Mouse (Mus musculus) left cerebral cortex, adult 2 months (tissue): ENCODE results near the gene Cd200r3. TPM values are rescaled to one million over a fixed set of nuclear protein-coding genes. Genes with fewer than 3 reads are reported as not detected.

ENCODE experiments used
- DNase-seq, 2 experiments: peaks; one replicate each; pipeline ENCODE4 v3.0.0; 2021 to 2022; ENCODE audit warnings: low spot score in 2 of 2, mixed read lengths in 1 of 2; ENCODE audit errors: extremely low spot score in 1 of 2
- H3K27ac ChIP-seq: fragments of 200-600 bp; 2 replicates; pipeline ENCODE4 v1.8.1; 2022
- H3K4me3 ChIP-seq: fragments of 200-600 bp; 2 replicates; pipeline ENCODE4 v1.8.1; 2022
- CTCF ChIP-seq: fragments of 200-600 bp; IDR thresholded peaks from 2 replicates; pipeline ENCODE4 v1.8.1; 2022; ENCODE audit warnings: antibody characterized with exemption, mild to moderate bottlenecking, moderate library complexity
- intact Hi-C: fragments of 180-260 bp; cut with DNase I; formaldehyde crosslinking; loops from one replicate; pipeline ENCODE4 v1.15.1; 2025
- total RNA-seq, 2 experiments: library from RNA; stranded (reverse); gene quantifications; 2 replicates each; pipeline ENCODE4 v1.2.3; 2021

Gene Cd200r3
- total RNA-seq, 2 experiments from 2014 or later = not detected

GRCm38 (mm10) chr16:44976081-44976480 lies 32.6 kb downstream of the Cd200r3 start:
- intact Hi-C loops = no loop called here
- DNase-seq = no peak
- no peak overlapping the region for H3K4me3 ChIP-seq
- no peak for TF ChIP-seq CTCF
- no peak overlapping the region for H3K27ac ChIP-seq

GRCm38 (mm10) chr16:44976892-44977633 lies 33.6 kb downstream of the Cd200r3 start:
- no peak overlapping the region for H3K27ac ChIP-seq
- intact Hi-C loops = no loop called here
- TF ChIP-seq CTCF = no peak
- no peak overlapping the region for H3K4me3 ChIP-seq
- DNase-seq = no peak

DNA sequence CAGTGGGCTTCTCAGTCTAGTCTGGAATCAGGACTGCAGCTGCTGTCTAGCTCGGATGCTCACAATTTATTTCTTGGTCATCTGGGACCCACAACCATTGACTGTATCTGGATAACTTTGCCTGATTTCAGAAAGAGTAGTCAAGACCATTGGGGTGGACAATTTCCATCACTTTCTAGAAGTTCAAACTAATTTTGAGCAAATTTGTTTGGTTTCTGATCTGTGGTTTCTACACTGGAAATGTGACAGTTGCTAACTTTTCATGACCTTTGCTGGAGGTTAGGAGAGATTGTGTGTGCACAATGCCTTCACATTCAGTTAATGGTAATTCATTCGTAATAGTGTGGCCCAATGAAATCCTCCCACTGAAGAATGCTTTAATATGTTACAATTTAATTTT lies 34.7 kb downstream of the Cd200r3 start:
- no peak for TF ChIP-seq CTCF
- Histone ChIP-seq H3K27ac (no peak overlapping the region), H3K4me3 (no peak overlapping the region)
- DNase-seq = no peak
- intact Hi-C loops = no loop called here

DNA sequence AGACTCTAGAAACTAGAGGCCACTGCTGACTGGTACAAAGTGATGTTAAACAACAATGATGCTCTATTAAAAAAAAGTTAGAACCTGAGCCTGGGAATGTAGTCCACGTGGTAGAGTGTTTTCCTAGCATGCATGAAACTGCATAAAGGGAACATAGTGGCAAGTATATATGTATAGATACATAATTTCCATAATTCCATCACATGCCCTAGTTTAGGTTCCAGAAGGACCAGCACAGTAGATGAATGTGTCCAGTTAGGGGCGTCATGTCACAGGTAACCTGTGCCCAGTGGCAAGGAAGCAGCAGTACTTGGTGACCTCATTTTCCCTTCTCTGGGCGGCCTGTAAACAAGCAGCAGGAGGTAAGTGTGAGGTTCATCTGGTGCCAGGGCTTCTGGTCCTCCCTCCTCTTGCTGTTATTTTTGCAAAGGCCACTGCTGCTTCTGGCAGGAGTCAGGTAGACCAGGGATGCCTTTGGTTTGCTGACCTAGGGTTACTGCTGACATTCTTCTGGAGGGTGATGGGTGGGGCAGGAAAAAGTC lies 35.9 kb downstream of the Cd200r3 start:
- H3K27ac ChIP-seq = no peak overlapping the region
- no peak overlapping the region for H3K4me3 ChIP-seq
- no peak for TF ChIP-seq CTCF
- intact Hi-C loops = no loop called here
- no peak for DNase-seq

DNA sequence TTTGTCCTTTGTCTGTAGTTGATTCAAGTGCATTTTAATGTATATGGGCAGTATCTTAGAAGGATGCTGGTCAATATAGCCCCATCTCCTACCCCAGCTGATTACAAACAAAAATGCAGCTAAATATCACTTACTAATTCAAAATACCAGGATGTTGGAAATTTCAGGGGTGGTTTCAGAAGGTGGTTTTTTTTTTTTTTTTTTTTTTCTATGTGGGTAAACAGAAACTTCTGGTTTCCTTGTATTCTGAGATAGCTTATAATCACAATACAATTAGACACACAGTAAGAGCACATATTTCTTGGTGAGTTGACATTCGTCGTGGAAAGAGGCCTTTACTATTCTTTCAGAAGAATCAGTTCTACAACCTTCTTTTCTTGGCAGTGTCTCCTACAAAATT lies 39.5 kb downstream of the Cd200r3 start:
- no peak for DNase-seq
- Histone ChIP-seq H3K27ac (no peak overlapping the region), H3K4me3 (no peak overlapping the region)
- intact Hi-C loops = no loop called here
- no peak for TF ChIP-seq CTCF

- Histone ChIP-seq H3K27ac (no peak overlapping the region), H3K4me3 (no peak overlapping the region)
- no peak for TF ChIP-seq CTCF
- no peak for DNase-seq
- intact Hi-C loops = no loop called here
Measured at GRCm38 (mm10) chr16:44983379-44984060, 40.0 kb downstream of the Cd200r3 start.

GRCm38 (mm10) chr16:44984111-44984510 lies 40.6 kb downstream of the Cd200r3 start:
- Histone ChIP-seq H3K4me3 (no peak overlapping the region), H3K27ac (no peak overlapping the region)
- DNase-seq = no peak
- no peak for TF ChIP-seq CTCF
- intact Hi-C loops = no loop called here

GRCm38 (mm10) chr16:44984925-44985324 lies 41.4 kb downstream of the Cd200r3 start:
- no peak for TF ChIP-seq CTCF
- Histone ChIP-seq H3K4me3 (no peak overlapping the region), H3K27ac (no peak overlapping the region)
- intact Hi-C loops = no loop called here
- DNase-seq = no peak

DNA sequence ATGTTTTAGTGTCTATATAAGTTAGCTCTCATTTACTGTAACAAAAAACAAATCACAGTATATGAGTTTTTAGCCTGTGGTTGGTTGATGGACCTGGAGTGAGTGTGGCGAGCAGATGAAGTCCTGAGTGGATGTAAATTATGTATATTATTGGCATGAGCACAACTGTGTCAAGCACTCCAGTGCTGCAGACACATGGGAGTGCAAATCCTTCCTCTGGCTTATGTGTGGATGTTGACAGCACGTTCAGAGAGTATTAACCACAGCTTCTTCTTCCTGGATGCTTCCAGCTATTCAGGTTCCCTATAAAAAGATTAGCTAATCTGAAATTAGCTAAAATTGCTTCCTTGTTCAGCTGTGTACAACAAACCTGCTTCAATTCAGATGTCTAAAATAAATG lies 42.6 kb downstream of the Cd200r3 start:
- intact Hi-C loops = no loop called here
- DNase-seq = no peak
- TF ChIP-seq CTCF = no peak
- Histone ChIP-seq H3K4me3 (no peak overlapping the region), H3K27ac (no peak overlapping the region)

DNA sequence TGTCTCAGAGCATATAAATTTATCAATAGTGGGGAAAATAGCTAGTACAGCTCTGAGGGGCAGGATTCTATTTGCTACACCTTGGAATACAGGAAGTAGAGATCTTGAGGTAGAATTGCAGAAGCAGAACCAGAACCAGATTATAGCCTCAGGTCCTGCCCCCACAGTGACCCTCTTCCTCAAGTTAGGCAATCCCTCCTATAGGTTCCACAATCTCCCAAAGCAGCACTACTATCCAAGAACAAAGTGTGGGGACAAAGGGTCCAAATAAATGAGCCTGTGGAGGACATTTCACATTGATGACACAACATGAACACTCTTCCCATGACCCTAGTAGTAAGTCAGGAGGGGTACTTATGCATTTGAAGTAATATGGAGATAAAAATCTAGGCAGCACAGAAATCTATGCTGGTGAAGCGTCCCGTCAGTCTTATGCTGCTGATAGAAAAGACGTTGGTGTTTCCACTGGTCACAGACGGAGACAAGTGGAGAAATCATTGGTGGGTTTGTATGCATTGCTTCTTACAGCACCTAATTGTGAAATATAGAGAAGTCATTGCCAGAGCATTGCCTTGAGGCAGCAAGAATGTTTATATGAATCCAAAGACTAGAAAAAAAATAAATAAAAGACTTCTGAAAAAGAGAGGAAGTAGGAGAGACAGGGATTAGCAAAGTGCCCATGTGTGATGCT lies 45.3 kb downstream of the Cd200r3 start:
- H3K27ac ChIP-seq = no peak overlapping the region
- TF ChIP-seq CTCF = no peak
- intact Hi-C loops = no loop called here
- no peak overlapping the region for H3K4me3 ChIP-seq
- no peak for DNase-seq

DNA sequence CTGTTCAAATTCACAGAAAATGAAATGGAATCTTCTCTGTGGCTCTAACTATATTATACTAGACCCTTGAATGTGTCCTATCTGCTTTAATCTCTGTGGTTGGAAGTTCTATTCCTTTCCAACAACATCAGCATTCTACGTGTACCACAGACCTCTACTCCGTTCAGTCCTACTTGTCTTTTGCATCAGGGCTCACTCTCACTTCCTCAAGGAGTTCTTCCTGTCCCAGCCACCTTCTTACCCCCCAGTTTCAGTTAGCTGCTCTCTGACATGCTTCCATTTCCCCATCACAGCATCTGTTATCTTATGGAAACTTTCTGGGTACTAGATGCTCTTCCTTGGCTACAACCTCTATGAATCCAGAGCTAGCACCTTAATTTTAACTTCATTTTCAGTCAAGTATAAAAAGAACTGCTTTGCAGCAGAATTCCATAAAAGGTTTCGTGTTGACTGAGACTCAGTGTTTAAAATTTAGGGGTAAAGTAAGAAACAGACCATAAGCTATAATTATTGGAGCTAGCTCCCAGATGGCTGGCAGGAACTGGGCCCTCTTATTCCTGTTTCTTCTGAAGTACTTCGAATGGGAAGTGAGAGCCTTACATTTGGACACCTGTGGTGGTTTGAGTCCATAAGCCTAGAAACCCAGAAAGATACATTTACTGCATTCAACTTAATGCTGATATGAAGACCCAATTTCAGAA lies 50.0 kb downstream of the Cd200r3 start:
- Histone ChIP-seq H3K4me3 (no peak overlapping the region), H3K27ac (no peak overlapping the region)
- TF ChIP-seq CTCF = no peak
- no peak for DNase-seq
- intact Hi-C loops = no loop called here
